In genomic region chr9:122135095-122135884, GRCm38 (mm10) we compare ENCODE assay signal across 12 mouse cellular contexts. TPM values are rescaled to one million over a fixed set of nuclear protein-coding genes. Genes with fewer than 3 reads are reported as not detected.
A peak's percentile ranks its signal among the peaks of the same experiment; 100 is the strongest.
DNase-seq lines count a peak whose midpoint lies in the region; ATAC-seq and TF ChIP-seq lines count a peak whose summit lies in the region.
"Had no signal": no experiment of that assay in that cellular context is flagged by ENCODE, and none has a peak within 500 bp of the region (broad histone marks: within the 10 kb centered on the region; RNA-seq: fewer than 3 reads in every experiment).

No protein-coding gene starts in this region.

- TF ChIP-seq CTCF in kidney, postnatal 0 days (IDR thresholded peaks at IDR 0.05; ENCODE audit: low read depth), result no peak

- no peak overlapping the region for H3K4me2 ChIP-seq in kidney, postnatal 0 days (ENCODE audit: low read length)
- H3K4me2 ChIP-seq in heart, embryonic 14.5 days (ENCODE audit: low read length), result no peak overlapping the region
- H3K4me2 ChIP-seq in liver, embryonic 15.5 days, result no peak overlapping the region
- H3K4me2 ChIP-seq in forebrain, embryonic 13.5 days, result no peak overlapping the region
- H3K4me2 ChIP-seq: midbrain, embryonic 15.5 days had no signal

- no peak overlapping the region for H3K9ac ChIP-seq in kidney, postnatal 0 days (ENCODE audit: low read depth, low read length)
- no peak overlapping the region for H3K9ac ChIP-seq in heart, embryonic 14.5 days (ENCODE audit: low read length)
- H3K9ac ChIP-seq in liver, embryonic 15.5 days, result no peak overlapping the region
- H3K9ac ChIP-seq in forebrain, embryonic 13.5 days, result no peak overlapping the region
- H3K9ac ChIP-seq: midbrain, embryonic 15.5 days had no signal

- peak; percentile 33; the same call in 1 of the 2 replicates for ATAC-seq in kidney, postnatal 0 days (replicated peaks; ENCODE audit: low FRiP score, low read depth)
- ATAC-seq in heart, embryonic 14.5 days (ENCODE audit: insufficient number of reproducible peaks, insufficient read depth, low FRiP score, low read depth), result peak; percentile 42; the same call in 1 of the 2 replicates
- ATAC-seq in liver, embryonic 15.5 days (ENCODE audit: insufficient read depth), result peak; percentile 22; the same call in 1 of the 2 replicates
- ATAC-seq in forebrain, embryonic 13.5 days, result no peak
- ATAC-seq: midbrain, embryonic 15.5 days had no signal

- WGBS in kidney, postnatal 0 days, result 42% methylated on average over 1 of the region's 1 CpGs
- WGBS in heart, embryonic 14.5 days, result 81% methylated on average over 1 of the region's 1 CpGs
- WGBS in liver, embryonic 15.5 days (ENCODE audit: insufficient replicate concordance), result 75% methylated on average over 1 of the region's 1 CpGs
- 95% methylated on average over 1 of the region's 1 CpGs for WGBS in forebrain, embryonic 13.5 days

- DNase-seq in adrenal gland, postnatal 10 days, result peak; percentile 62
- DNase-seq in adrenal gland, adult 18-20 months (ENCODE audit: low spot score in 2 of 2), result no peak
- no peak for DNase-seq in kidney, postnatal 0 days (ENCODE audit: low spot score)
- no peak for DNase-seq in kidney, postnatal 36 days
- no peak for DNase-seq in urinary bladder, adult 2 months (ENCODE audit: low spot score)
- DNase-seq: cerebellum, adult 9-11 months; kidney, adult 18-20 months had no signal

- H3K4me1 ChIP-seq in kidney, postnatal 0 days (replicated peaks; ENCODE audit: insufficient read depth, low read length), result no peaks in the 10 kb centered on the region; the same call in 1 of the 2 replicates
- peaks cover 11 to 41% of the 10 kb centered on the region in 2 experiments for H3K4me1 ChIP-seq in heart, embryonic 14.5 days (ENCODE audit: control insufficient read depth in 2 of 2, insufficient read depth in 2 of 2, low read length in 2 of 2)
- peaks cover 39% of the 10 kb centered on the region for H3K4me1 ChIP-seq in liver, embryonic 15.5 days (replicated peaks)
- peaks cover 8% of the 10 kb centered on the region; the same call in 1 of the 2 replicates for H3K4me1 ChIP-seq in forebrain, embryonic 13.5 days

- H3K27me3 ChIP-seq in kidney, postnatal 0 days (ENCODE audit: insufficient read depth, low read length), result no peaks in the 10 kb centered on the region
- no peaks in the 10 kb centered on the region for H3K27me3 ChIP-seq in heart, embryonic 14.5 days (ENCODE audit: control insufficient read depth, insufficient read depth, low read length)
- no peaks in the 10 kb centered on the region for H3K27me3 ChIP-seq in liver, embryonic 15.5 days
- no peaks in the 10 kb centered on the region for H3K27me3 ChIP-seq in forebrain, embryonic 13.5 days
- H3K27me3 ChIP-seq: midbrain, embryonic 15.5 days had no signal

- H3K9me3 ChIP-seq in kidney, postnatal 0 days (replicated peaks; ENCODE audit: low read length), result no peaks in the 10 kb centered on the region
- no peaks in the 10 kb centered on the region for H3K9me3 ChIP-seq in heart, embryonic 14.5 days (ENCODE audit: control insufficient read depth, low read length)
- no peaks in the 10 kb centered on the region for H3K9me3 ChIP-seq in liver, embryonic 15.5 days (replicated peaks)
- H3K9me3 ChIP-seq in forebrain, embryonic 13.5 days (replicated peaks), result no peaks in the 10 kb centered on the region
- H3K9me3 ChIP-seq: midbrain, embryonic 15.5 days had no signal

- H3K36me3 ChIP-seq in kidney, postnatal 0 days (ENCODE audit: insufficient read depth, low read length), result peaks cover 13% of the 10 kb centered on the region; the same call in 1 of the 2 replicates
- H3K36me3 ChIP-seq in heart, embryonic 14.5 days (ENCODE audit: control insufficient read depth, insufficient read depth, low read length), result peaks cover 44% of the 10 kb centered on the region
- H3K36me3 ChIP-seq in liver, embryonic 15.5 days (replicated peaks), result peaks cover 17% of the 10 kb centered on the region; the same call in 1 of the 2 replicates
- H3K36me3 ChIP-seq in forebrain, embryonic 13.5 days (ENCODE audit: poor library complexity, severe bottlenecking), result peaks cover 29% of the 10 kb centered on the region

- no peak overlapping the region for H3K4me3 ChIP-seq in kidney, postnatal 0 days (replicated peaks; ENCODE audit: low read depth, low read length)
- H3K4me3 ChIP-seq in heart, embryonic 14.5 days (ENCODE audit: control insufficient read depth in 1 of 2, insufficient read depth in 1 of 2, low read depth in 1 of 2, low read length in 2 of 2), result no peak overlapping the region
- no peak overlapping the region for H3K4me3 ChIP-seq in liver, embryonic 15.5 days (replicated peaks)
- H3K4me3 ChIP-seq in forebrain, embryonic 13.5 days, result no peak overlapping the region
- H3K4me3 ChIP-seq: erythroblast, embryonic 14.5 days; midbrain, embryonic 15.5 days had no signal

- 0 out of 2 replicates have a peak overlapping the region, but pooled peaks have one; percentile 19 for H3K27ac ChIP-seq in kidney, postnatal 0 days
- H3K27ac ChIP-seq in heart, embryonic 14.5 days (replicated peaks in 1 of 2; ENCODE audit: control insufficient read depth in 1 of 2, insufficient read depth in 1 of 2, low read depth in 2 of 2, low read length in 2 of 2), result peak overlapping the region; percentile 45; a peak in 3 of 4 replicates
- H3K27ac ChIP-seq in liver, embryonic 15.5 days (replicated peaks), result no peak overlapping the region
- no peak overlapping the region for H3K27ac ChIP-seq in forebrain, embryonic 13.5 days
- H3K27ac ChIP-seq: midbrain, embryonic 15.5 days had no signal

RNA-seq across cellular contexts. Expression of gene Snrk, which starts 18.2 kb away (rescaled TPM):
- 100 to 1,000 TPM; 202 to 285 TPM for total RNA-seq in adrenal gland, postnatal 10 days (2021)
- total RNA-seq in adrenal gland, adult 18-20 months (2021), result 100 to 1,000 TPM; 209 to 293 TPM
- 51.3 and 51.6 TPM in 2 replicates for polyA plus RNA-seq in kidney, postnatal 0 days (2015; fragmentation: Nextera tagmentation; extraction: Ambion mirVana)
- polyA plus RNA-seq in heart, embryonic 14.5 days (2014; fragmentation: Nextera tagmentation; extraction: Ambion mirVana), result 30.0 and 31.3 TPM in 2 replicates
- 18.4 and 18.6 TPM in 2 replicates for polyA plus RNA-seq in liver, embryonic 15.5 days (2015; fragmentation: Nextera tagmentation; extraction: Ambion mirVana)
- 45.9 and 52.4 TPM in 2 replicates for polyA plus RNA-seq in forebrain, embryonic 13.5 days (2015; fragmentation: Nextera tagmentation; extraction: Ambion mirVana)
- 60.3 and 72.1 TPM in 2 replicates for polyA plus RNA-seq in urinary bladder, adult 2 months (2012; rRNA removed)

Comparison
In these comparisons a context has a peak if more than half of its experiments do, and no peak if none do; other contexts are left out.
1. H3K27ac ChIP-seq: peak in kidney, postnatal 0 days (single experiment) and heart, embryonic 14.5 days (2 of 2); none in liver, embryonic 15.5 days (single experiment) and forebrain, embryonic 13.5 days (single experiment).